Mouse (Mus musculus) liver, postnatal 0 days (tissue): Measurements from ENCODE around the gene Ttc4.

Source experiments
- CTCF ChIP-seq: sonication (generic); IDR thresholded peaks from 2 replicates; pipeline ENCODE4 v1.5.1; 2016; ENCODE audit warnings: antibody characterized with exemption, low read depth
- EP300 ChIP-seq: IDR thresholded peaks from 2 replicates; pipeline ENCODE4 v1.6.1; 2016; ENCODE audit warnings: antibody characterized with exemption, low read depth, mild to moderate bottlenecking

- TF ChIP-seq CTCF (no peak), EP300 (no peak)
Observed at GRCm38 (mm10) chr4:106618898-106619297, 59.8 kb downstream of the Ttc4 start.
